In genomic region chr11:90369605-90370004, GRCm38 (mm10) we compare ENCODE assay signal across 8 mouse cellular contexts. TPM values are rescaled to one million over a fixed set of nuclear protein-coding genes. Genes with fewer than 3 reads are reported as not detected.
DNase-seq lines count a peak whose midpoint lies in the region; ATAC-seq lines count a peak whose summit lies in the region.

No protein-coding gene starts in this region.

- H3K4me3 ChIP-seq in intestine, embryonic 16.5 days (ENCODE audit: low read length) = no peak overlapping the region

- DNase-seq in adrenal gland, postnatal 14 days = peak; percentile 92
- DNase-seq in embryo, embryonic 11 days = peak; percentile 73
- DNase-seq in gastrocnemius, postnatal 4 days (ENCODE audit: low spot score in 2 of 2) = peak; percentile 70 to 90
- DNase-seq in left cerebral cortex, adult 8-10 months (ENCODE audit: low spot score in 2 of 2) = peak; percentile 75 to 98
- DNase-seq in lung, postnatal 36 days = peak; percentile 97
- DNase-seq in right cerebral cortex, postnatal 14 days = peak; percentile 99

- H3K4me1 ChIP-seq in intestine, embryonic 16.5 days (ENCODE audit: control insufficient read depth, insufficient read depth, low read length) = peaks cover 34% of the 10 kb centered on the region

- H3K9me3 ChIP-seq in intestine, embryonic 16.5 days (ENCODE audit: control insufficient read depth, low read length) = no peaks in the 10 kb centered on the region

- WGBS in intestine, embryonic 16.5 days = 20% methylated on average over 8 of the region's 8 CpGs

- no peak overlapping the region for H3K4me2 ChIP-seq in intestine, embryonic 16.5 days (ENCODE audit: low read depth, low read length)

- no peaks in the 10 kb centered on the region for H3K36me3 ChIP-seq in intestine, embryonic 16.5 days (ENCODE audit: control insufficient read depth, insufficient read depth, low read length)

- H3K9ac ChIP-seq in intestine, embryonic 16.5 days (ENCODE audit: low read depth, low read length) = peak overlapping the region; percentile 48; the same call in 1 of the 2 replicates

- H3K27me3 ChIP-seq in intestine, embryonic 16.5 days (replicated peaks; ENCODE audit: control insufficient read depth, insufficient read depth, low read length) = no peaks in the 10 kb centered on the region

- peak overlapping the region; percentile 96 for H3K27ac ChIP-seq in intestine, embryonic 16.5 days (ENCODE audit: low read length)

- ATAC-seq in intestine, embryonic 16.5 days = peak; percentile 79
- ATAC-seq in inflammation-experienced regulatory T-cells, adult 6 months = no peak

RNA-seq across cellular contexts. Expression of gene Hlf, which starts 21.1 kb away (rescaled TPM):
- total RNA-seq in adrenal gland, postnatal 14 days (2021) = 28.2 and 29.1 TPM in 2 replicates
- total RNA-seq in gastrocnemius, postnatal 4 days (2021) = 1 to 10 TPM; 4.7 to 7.2 TPM
- polyA plus RNA-seq in intestine, embryonic 16.5 days (2015; fragmentation: Nextera tagmentation; extraction: Ambion mirVana) = 0.79 and 2.1 TPM in 2 replicates
- total RNA-seq in left cerebral cortex, adult 8-10 months (2022) = 100 to 1,000 TPM; 132 to 146 (median 139) TPM
- 1 to 10 TPM; 1.5 to 2.4 (median 1.5) TPM for polyA plus RNA-seq in inflammation-experienced regulatory T-cells, adult 6 months (2017; shearing (Covaris generic))
